Mouse (Mus musculus) thymus, adult 2 months (tissue): Measurements from ENCODE around the gene Ugt8a.

Experiments
- CTCF ChIP-seq: fragments of 200-500 bp; IDR thresholded peaks from 2 replicates; pipeline ENCODE4 v1.5.1; 2012; ENCODE audit warnings: mild to moderate bottlenecking, control low read depth, low read length, moderate library complexity, borderline replicate concordance; ENCODE audit not compliant: control insufficient read depth, poor library complexity, insufficient read depth; ENCODE audit errors: extremely low read depth
- POLR2A ChIP-seq: fragments of 200-500 bp; IDR thresholded peaks from 2 replicates; pipeline ENCODE4 v1.6.1; 2012; ENCODE audit warnings: mild to moderate bottlenecking, low read length, control low read depth, moderate library complexity; ENCODE audit not compliant: control insufficient read depth, poor library complexity, insufficient read depth; ENCODE audit errors: extremely low read depth

DNA sequence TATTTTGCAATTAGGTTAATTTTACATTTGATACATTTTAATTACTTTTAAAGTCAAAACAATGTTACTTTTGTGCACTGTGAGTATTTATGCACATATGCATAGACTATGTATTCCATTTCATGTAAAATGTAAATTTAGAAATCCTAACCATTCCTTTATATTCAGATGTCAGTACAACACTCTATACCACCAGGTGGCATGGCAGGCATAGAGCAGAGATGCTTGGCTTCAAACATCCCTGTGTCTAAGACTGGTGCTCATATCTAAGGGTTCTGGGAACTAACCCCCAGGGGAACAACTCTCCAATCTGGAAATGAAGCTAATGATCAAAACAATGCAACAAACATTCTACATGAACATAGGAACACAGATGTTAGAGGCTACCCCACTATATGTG is 56.6 kb downstream of the Ugt8a start:
- TF ChIP-seq POLR2A = no peak
- TF ChIP-seq CTCF = no peak
